Mouse (Mus musculus) intestine, postnatal 0 days (tissue): ENCODE measurements at regions not wholly inside any gene's neighbourhood (a gene's known extent, or its start where the extent isn't known, plus 50 kb on each side); places are given as distances from the start of the nearest gene placed in this dataset.

Source experiments
- ATAC-seq: fragments of 200-750 bp; cut with Nextera tagmentation; 2 replicates; pipeline ENCODE4 v1.8.0; 2017; ENCODE audit warnings: mild to moderate bottlenecking, moderate TSS enrichment, moderate library complexity
- H3K27ac ChIP-seq: fragments of 300-500 bp; sonication (generic); 2 replicates; pipeline ENCODE4 v1.5.1; 2014; ENCODE audit warnings: mild to moderate bottlenecking, low read depth, low read length, moderate library complexity
- H3K27me3 ChIP-seq: fragments of 300-500 bp; sonication (generic); replicated peaks from 2 replicates; pipeline ENCODE4 v1.6.1; 2014; ENCODE audit warnings: low read length, mixed read lengths; ENCODE audit not compliant: control insufficient read depth, insufficient read depth
- H3K36me3 ChIP-seq: fragments of 300-500 bp; sonication (generic); 2 replicates; pipeline ENCODE4 v1.6.1; 2014; ENCODE audit warnings: mild to moderate bottlenecking, moderate library complexity; ENCODE audit not compliant: control insufficient read depth, insufficient read depth
- H3K4me1 ChIP-seq: fragments of 300-500 bp; sonication (generic); replicated peaks from 2 replicates; pipeline ENCODE4 v1.6.1; 2014; ENCODE audit warnings: antibody characterized with exemption, low read length, mixed read lengths; ENCODE audit not compliant: control insufficient read depth, insufficient read depth
- H3K4me2 ChIP-seq: fragments of 300-500 bp; sonication (generic); replicated peaks from 2 replicates; pipeline ENCODE4 v1.6.1; 2014; ENCODE audit warnings: low read depth, mild to moderate bottlenecking, moderate library complexity
- H3K4me3 ChIP-seq: fragments of 300-500 bp; sonication (generic); 2 replicates; pipeline ENCODE4 v1.5.1; 2014; ENCODE audit warnings: low read depth, low read length
- H3K9ac ChIP-seq: fragments of 300-500 bp; sonication (generic); 2 replicates; pipeline ENCODE4 v1.6.1; 2014; ENCODE audit warnings: mild to moderate bottlenecking, low read depth, low read length
- H3K9me3 ChIP-seq: fragments of 300-500 bp; sonication (generic); 2 replicates; pipeline ENCODE4 v1.6.1; 2016; ENCODE audit warnings: mixed run types; ENCODE audit not compliant: control insufficient read depth
- CTCF ChIP-seq: sonication (generic); IDR thresholded peaks from 2 replicates; pipeline ENCODE4 v1.5.1; 2016; ENCODE audit warnings: low read depth, mild to moderate bottlenecking, control low read depth, antibody characterized with exemption, moderate library complexity
- WGBS: fragments of 180-500 bp; shearing (Covaris S2); extraction: QIAGEN DNeasy Blood & Tissue Kit; methylation state at CpG from one replicate; pipeline ENCODE4 v1.1.7; 2014; 5-methylcytosine and 5-hydroxymethylcytosine counted together

DNA sequence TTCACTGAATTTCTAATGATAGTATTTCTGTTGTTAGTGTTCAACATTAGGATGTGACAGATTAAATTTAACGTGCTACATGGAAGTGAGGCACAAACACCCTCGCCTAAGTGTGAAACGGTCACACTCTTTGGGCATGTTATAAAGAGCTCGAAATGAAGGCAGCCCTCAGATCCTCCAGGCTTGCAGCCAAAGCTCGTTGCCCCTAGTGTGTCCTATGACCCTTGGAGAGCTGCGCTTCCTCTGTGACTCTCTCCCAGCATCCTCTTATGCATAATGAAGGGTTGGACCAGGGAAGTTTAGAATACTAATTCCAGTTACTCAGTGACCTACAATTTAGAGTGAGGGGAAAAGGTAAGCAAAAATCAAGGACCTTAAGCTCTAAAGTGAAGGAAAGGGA lies 92.4 kb upstream of the Spred1 start:
- Histone ChIP-seq H3K4me3 (no peak overlapping the region), H3K27ac (no peak overlapping the region), H3K36me3 (no peaks in the 10 kb centered on the region), H3K9me3 (no peaks in the 10 kb centered on the region), H3K4me2 (no peak overlapping the region), H3K4me1 (no peaks in the 10 kb centered on the region), H3K9ac (no peak overlapping the region), H3K27me3 (no peaks in the 10 kb centered on the region)
- no peak for TF ChIP-seq CTCF
- no peak for ATAC-seq
- WGBS, result 65% methylated on average over 6 of the region's 6 CpGs

DNA sequence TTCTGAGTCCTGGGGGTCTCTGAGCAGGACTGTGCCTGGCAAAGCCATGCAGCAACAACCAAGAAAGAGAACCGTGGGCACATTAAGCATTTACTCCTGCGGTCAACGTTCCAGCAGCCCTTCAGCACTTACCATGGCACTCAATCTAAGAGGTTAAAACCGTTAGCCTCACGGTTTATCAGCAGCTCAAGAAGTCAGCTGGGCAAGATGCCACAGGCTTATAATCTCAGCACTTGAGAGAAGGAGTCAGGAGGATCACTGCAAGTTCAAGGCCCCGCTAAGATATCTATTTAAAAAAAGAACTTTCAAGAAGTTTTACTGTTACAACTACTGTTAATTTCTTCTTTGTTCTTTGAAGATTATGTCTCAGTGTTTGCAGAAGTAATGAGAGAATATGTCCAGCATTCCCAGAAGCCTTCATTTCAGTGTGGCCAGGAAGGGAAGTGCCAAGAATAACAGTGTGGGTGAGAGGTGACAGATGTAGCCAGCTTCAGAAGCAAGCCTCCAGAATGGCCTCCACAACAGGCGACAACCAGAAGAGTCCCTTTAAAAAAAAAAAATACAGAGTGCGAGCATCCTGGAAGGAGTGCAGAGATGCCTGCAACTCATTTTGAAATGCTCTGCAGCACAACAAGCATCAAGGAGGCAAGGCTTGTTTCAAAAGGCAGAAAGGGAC lies 84.8 kb upstream of the Spred1 start:
- Histone ChIP-seq H3K9me3 (no peaks in the 10 kb centered on the region), H3K9ac (no peak overlapping the region), H3K4me3 (no peak overlapping the region), H3K4me2 (no peak overlapping the region), H3K27ac (no peak overlapping the region), H3K36me3 (no peaks in the 10 kb centered on the region), H3K27me3 (no peaks in the 10 kb centered on the region), H3K4me1 (no peaks in the 10 kb centered on the region)
- TF ChIP-seq CTCF, result no peak
- 75% methylated on average over 8 of the region's 8 CpGs for WGBS
- no peak for ATAC-seq

DNA sequence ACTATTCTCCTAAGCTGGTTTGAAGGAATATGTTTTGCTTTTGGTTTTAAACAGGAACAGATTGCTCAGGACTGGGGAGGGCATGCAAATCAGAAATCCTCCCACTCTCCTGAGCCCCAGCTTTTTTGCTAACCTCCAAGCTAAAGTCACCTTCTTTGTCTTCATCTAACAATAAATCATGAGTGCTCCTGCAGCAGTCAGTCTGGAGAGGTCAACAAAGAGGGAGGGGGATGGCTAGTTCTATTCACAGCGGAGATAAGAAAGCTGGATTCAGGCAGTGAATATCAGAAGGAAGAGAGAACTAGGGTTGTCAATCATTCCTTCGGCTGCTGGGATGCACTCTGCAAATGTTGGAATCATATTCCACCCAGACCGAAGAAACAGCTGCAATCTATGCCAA lies 81.0 kb upstream of the Spred1 start:
- Histone ChIP-seq H3K27ac (no peak overlapping the region), H3K9me3 (no peaks in the 10 kb centered on the region), H3K9ac (no peak overlapping the region), H3K36me3 (no peaks in the 10 kb centered on the region), H3K4me1 (no peaks in the 10 kb centered on the region), H3K4me2 (no peak overlapping the region), H3K27me3 (no peaks in the 10 kb centered on the region), H3K4me3 (no peak overlapping the region)
- 42% methylated on average over 3 of the region's 3 CpGs for WGBS
- TF ChIP-seq CTCF, result no peak
- ATAC-seq, result no peak

DNA sequence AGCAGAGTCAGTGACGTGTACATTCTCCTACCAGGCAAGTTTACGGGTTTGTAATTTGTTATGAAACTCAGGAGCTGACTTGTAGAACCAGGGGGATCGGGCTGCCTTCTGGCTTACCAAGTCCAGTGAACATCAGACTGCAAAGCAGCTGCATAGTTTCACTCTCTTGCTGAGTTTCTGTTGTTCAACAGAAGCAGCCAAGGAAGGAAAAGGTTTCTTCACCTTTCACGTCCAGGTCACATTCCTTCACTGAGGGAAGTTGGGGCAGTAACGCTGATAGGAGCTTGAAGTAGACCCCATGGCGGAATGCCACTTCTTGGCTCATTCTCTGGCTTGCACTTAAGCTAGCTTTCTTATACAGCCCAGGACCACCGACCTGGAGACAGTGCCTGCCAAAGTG lies 77.3 kb upstream of the Spred1 start:
- no peak overlapping the region for H3K27ac ChIP-seq
- WGBS, result 54% methylated on average over 7 of the region's 7 CpGs
- no peak overlapping the region for H3K4me2 ChIP-seq

DNA sequence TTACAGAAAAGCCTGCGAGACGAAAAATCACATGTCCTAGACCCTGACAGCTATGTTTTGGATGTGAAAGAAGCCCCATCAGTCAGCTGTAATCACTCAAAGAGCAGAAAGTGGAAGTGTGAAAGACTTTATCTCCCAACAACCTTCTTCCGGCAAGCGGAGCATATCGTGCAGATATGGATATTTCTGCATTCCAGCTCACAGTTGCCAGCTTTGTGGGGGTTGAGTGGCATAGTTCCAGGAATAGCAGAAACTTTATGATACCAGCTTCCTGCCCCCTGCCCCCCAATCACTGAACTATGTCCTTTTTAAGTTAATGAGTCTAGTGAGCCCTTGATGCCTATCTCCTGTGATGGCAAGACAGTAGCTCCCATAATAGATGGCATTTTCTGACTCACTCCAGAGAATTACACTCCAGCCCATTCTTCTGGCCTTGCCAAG lies 72.9 kb upstream of the Spred1 start:
- Histone ChIP-seq H3K9me3 (no peaks in the 10 kb centered on the region), H3K4me1 (no peaks in the 10 kb centered on the region), H3K4me2 (no peak overlapping the region), H3K36me3 (no peaks in the 10 kb centered on the region), H3K9ac (no peak overlapping the region), H3K4me3 (no peak overlapping the region), H3K27me3 (no peaks in the 10 kb centered on the region), H3K27ac (no peak overlapping the region)
- ATAC-seq, result no peak
- TF ChIP-seq CTCF, result no peak
- 62% methylated on average over 5 of the region's 5 CpGs for WGBS

More for the DNA sequence above, 77.3 kb upstream of the Spred1 start:
- H3K27me3 ChIP-seq, result no peaks in the 10 kb centered on the region
- H3K36me3 ChIP-seq, result no peaks in the 10 kb centered on the region
- no peak for ATAC-seq
- H3K9ac ChIP-seq, result no peak overlapping the region
- H3K9me3 ChIP-seq, result no peaks in the 10 kb centered on the region
- H3K4me1 ChIP-seq, result no peaks in the 10 kb centered on the region
- H3K4me3 ChIP-seq, result no peak overlapping the region
- no peak for TF ChIP-seq CTCF

DNA sequence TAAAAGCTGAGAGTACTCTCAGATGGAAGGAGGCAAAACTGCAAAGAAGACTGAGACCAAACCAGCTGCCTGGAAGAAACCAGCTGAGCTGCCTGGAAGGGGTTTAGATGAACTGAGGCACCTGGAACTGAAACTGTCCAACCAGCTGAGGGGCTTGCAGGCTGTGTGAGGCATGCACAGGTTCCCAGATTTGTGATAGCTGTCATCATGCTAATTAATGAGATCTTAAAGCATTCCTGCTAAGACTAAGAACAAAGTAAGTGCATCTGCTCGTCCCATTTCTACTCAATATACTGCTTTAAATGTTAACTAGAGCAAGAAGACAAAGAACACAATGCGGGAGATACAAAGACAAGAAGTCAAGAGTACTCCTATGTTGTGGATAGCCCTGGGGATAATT lies 71.1 kb upstream of the Spred1 start:
- H3K4me1 ChIP-seq, result no peaks in the 10 kb centered on the region
- no peak for ATAC-seq
- 85% methylated on average over 2 of the region's 2 CpGs for WGBS
- H3K27me3 ChIP-seq, result no peaks in the 10 kb centered on the region
- H3K9me3 ChIP-seq, result no peaks in the 10 kb centered on the region
- H3K4me2 ChIP-seq, result no peak overlapping the region
- no peak overlapping the region for H3K9ac ChIP-seq
- no peak overlapping the region for H3K4me3 ChIP-seq
- no peak overlapping the region for H3K27ac ChIP-seq
- no peaks in the 10 kb centered on the region for H3K36me3 ChIP-seq
- TF ChIP-seq CTCF, result no peak

DNA sequence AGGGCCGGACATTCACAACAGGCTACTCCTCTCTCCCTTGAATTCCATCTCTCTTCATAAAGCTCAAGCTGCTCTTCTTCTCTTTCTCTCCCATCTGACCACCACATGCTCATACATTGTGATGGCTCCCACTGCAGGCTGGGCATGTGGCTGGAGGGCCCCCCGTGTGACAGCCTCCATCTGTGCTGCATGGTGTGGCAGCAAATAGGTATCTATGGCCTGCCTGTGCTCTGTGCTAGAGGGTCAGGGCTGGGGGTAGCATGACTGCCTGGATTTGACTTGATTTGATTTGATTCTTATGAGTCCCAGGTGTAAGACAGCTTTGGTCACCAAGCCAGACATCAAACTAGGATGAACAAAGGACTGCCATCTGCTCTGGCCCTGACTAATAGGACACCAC lies 57.0 kb upstream of the Spred1 start:
- Histone ChIP-seq H3K4me3 (no peak overlapping the region), H3K36me3 (no peaks in the 10 kb centered on the region), H3K4me2 (no peak overlapping the region), H3K4me1 (no peaks in the 10 kb centered on the region), H3K9ac (no peak overlapping the region), H3K27me3 (no peaks in the 10 kb centered on the region), H3K9me3 (no peaks in the 10 kb centered on the region), H3K27ac (no peak overlapping the region)
- ATAC-seq, result no peak
- 90% methylated on average over 2 of the region's 2 CpGs for WGBS
- TF ChIP-seq CTCF, result no peak
